Mouse (Mus musculus) right cerebral cortex, postnatal 36 days (tissue): Measurements from ENCODE around the gene Smpd4.
A peak's percentile ranks its signal among the peaks of the same experiment; 100 is the strongest.

Experiments used
- DNase-seq, 2 experiments: peaks; one replicate each; pipeline ENCODE4 v3.0.0; 2022; ENCODE audit warnings: low spot score in 2 of 2, mixed read lengths in 1 of 2

Smpd4 gene

GRCm38 (mm10) chr16:17638036-17638628 lies 19.0 kb downstream of the Smpd4 start:
- no peak for DNase-seq

GRCm38 (mm10) chr16:17639081-17639480 lies 19.9 kb downstream of the Smpd4 start:
- DNase-seq: no peak

GRCm38 (mm10) chr16:17639951-17640350 lies 20.8 kb downstream of the Smpd4 start:
- no peak for DNase-seq

GRCm38 (mm10) chr16:17640706-17641105 lies 21.6 kb downstream of the Smpd4 start:
- DNase-seq: no peak

GRCm38 (mm10) chr16:17641301-17641700 lies 22.1 kb downstream of the Smpd4 start:
- no peak for DNase-seq

GRCm38 (mm10) chr16:17642311-17642710 lies 23.2 kb downstream of the Smpd4 start:
- no peak for DNase-seq

GRCm38 (mm10) chr16:17643437-17643990 lies 24.4 kb downstream of the Smpd4 start:
- no peak for DNase-seq

GRCm38 (mm10) chr16:17646310-17647114 lies 27.4 kb downstream of the Smpd4 start, which contains the start of gene Ccdc74a:
Ccdc74a (plus strand) TSS chr16:17646470.
- DNase-seq: peak; percentile 69 to 74

GRCm38 (mm10) chr16:17647156-17647555 lies 28.0 kb downstream of the Smpd4 start:
- DNase-seq: no peak

GRCm38 (mm10) chr16:17647566-17648340 lies 28.6 kb downstream of the Smpd4 start:
- DNase-seq: no peak

- DNase-seq: no peak
Observed at GRCm38 (mm10) chr16:17649925-17650605, 30.9 kb downstream of the Smpd4 start.

- no peak for DNase-seq
Observed at GRCm38 (mm10) chr16:17650711-17651110, 31.6 kb downstream of the Smpd4 start.

- DNase-seq: no peak
Observed at GRCm38 (mm10) chr16:17652607-17653006, 33.5 kb downstream of the Smpd4 start.

- DNase-seq: no peak
Observed at GRCm38 (mm10) chr16:17653601-17654000, 34.4 kb downstream of the Smpd4 start.

- DNase-seq: no peak
Observed at GRCm38 (mm10) chr16:17654188-17654795, 35.1 kb downstream of the Smpd4 start.

GRCm38 (mm10) chr16:17656212-17656871 lies 37.2 kb downstream of the Smpd4 start:
- no peak for DNase-seq

GRCm38 (mm10) chr16:17665568-17665967 lies 46.4 kb downstream of the Smpd4 start:
- DNase-seq: no peak

GRCm38 (mm10) chr16:17669886-17670285 lies 50.7 kb downstream of the Smpd4 start:
- no peak for DNase-seq
